Mouse (Mus musculus) bone marrow macrophage, adult 2 months (primary cell): Measurements from ENCODE around the gene Barx2. TPM values are rescaled to one million over a fixed set of nuclear protein-coding genes. Genes with fewer than 3 reads are reported as not detected.

ENCODE experiments used
- H3K27ac ChIP-seq: 2 replicates; pipeline ENCODE4 v1.5.1; 2012; ENCODE audit warnings: low read depth, low read length; ENCODE audit not compliant: insufficient read depth
- H3K4me1 ChIP-seq: 2 replicates; pipeline ENCODE4 v1.6.1; 2012; ENCODE audit warnings: low read length; ENCODE audit not compliant: control insufficient read depth, insufficient read depth
- H3K4me3 ChIP-seq: 2 replicates; pipeline ENCODE4 v1.5.1; 2012; ENCODE audit warnings: mild to moderate bottlenecking, low read length, moderate library complexity; ENCODE audit not compliant: insufficient read depth
- CTCF ChIP-seq: IDR thresholded peaks from 2 replicates; pipeline ENCODE4 v1.5.1; 2012; ENCODE audit warnings: low read depth, mild to moderate bottlenecking, low read length, moderate library complexity
- POLR2A ChIP-seq: IDR thresholded peaks from 2 replicates; pipeline ENCODE4 v1.6.1; 2012; ENCODE audit warnings: mild to moderate bottlenecking, low read depth, low read length, borderline replicate concordance
- polyA plus RNA-seq: library from polyadenylated mRNA; stranded (reverse); fragments of >200 nt; gene quantifications from 2 replicates; pipeline ENCODE4 v1.2.4, GENCODE M21; 2012; ENCODE audit not compliant: missing spikeins, insufficient read depth, insufficient read length

Gene Barx2
- polyA plus RNA-seq, 1 experiment = not detected

DNA sequence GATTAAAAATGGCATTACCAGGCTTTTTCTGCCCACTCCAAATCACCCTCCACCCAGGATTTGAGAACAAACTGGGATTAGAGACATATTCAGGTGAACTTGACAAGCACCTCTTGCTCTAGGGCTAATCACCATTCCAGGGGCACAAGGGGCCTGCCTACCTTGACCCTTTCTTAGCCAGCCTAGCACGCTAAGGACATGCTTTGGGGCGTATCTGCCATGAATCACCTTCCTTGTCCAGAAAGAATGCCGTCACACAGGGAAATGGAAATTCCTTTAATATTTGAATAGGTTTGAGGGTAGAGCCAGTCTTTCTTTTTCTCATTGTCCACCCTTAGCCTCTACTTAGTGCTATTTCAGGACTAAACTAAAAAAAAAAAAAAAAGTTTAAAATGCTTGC is 73.2 kb downstream of the Barx2 start:
- Histone ChIP-seq H3K4me3 (no peak overlapping the region), H3K4me1 (peaks cover 24% of the 10 kb centered on the region), H3K27ac (no peak overlapping the region)
- TF ChIP-seq POLR2A (no peak), CTCF (no peak)

DNA sequence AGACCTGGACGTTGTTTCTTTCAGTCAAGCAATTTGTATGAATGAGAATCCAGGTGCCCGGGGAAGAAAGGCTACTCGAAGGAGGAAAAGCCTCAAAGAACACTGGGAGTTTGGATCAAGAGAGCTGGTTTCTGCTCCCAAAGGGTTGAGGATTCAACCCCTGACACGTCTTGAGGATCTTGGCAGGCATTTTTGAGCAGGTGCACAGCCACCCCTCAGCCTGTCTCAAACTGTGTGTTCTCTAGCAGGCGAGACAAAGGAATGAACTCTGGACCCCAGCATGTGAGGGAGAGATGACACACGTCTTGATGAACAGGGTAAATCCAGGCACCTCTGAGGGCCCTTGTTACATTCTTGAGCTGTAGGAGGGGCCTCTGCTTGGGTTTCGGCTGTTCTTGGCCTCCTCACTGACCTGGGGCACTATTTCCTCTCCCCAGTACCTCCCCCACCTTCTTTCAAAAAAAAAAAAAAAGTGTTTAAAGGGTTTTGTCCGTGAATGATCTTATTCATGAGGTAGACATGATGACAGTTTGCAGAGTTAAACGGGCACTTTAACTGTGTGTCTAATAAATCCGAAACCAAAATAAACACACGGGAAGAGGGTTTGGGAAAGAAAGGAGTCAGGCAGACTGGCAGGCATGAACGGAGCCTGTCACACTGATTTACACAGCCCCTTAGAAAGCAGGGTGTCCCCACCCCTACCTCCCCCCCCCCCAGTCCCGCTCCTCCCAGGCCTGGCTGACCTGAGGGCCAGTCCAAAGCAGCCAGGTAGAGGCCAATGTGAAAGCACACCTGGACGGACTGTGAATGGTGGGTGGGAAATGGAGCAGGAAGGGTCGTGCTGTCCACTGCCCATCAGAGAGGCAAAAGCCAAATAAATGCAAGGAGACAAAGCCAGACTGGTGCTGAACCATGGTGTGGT is 73.9 kb downstream of the Barx2 start:
- Histone ChIP-seq H3K4me1 (peaks cover 24% of the 10 kb centered on the region), H3K27ac (no peak overlapping the region), H3K4me3 (no peak overlapping the region)
- TF ChIP-seq POLR2A = no peak
- no peak for TF ChIP-seq CTCF

DNA sequence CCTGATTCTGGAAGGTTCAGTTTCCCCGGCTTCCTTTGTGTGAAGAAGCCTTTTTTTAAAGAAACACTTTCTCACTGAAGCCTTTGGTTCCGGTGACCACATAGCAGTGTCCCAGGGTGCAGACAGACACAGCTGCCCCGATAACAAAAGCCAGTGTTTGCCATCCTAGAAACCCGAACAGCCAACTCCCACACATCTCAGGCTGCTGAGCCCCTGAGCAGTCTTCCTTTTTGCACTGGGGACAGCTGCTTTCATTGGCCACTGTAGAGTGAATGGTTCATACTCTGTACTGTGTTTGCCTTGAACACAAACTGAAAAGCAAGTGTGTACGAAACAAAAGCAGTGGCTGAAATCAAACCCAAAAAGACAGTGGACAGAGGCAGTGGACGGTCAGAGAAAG is 75.2 kb downstream of the Barx2 start:
- peaks cover 22% of the 10 kb centered on the region for H3K4me1 ChIP-seq
- TF ChIP-seq CTCF (no peak), POLR2A (no peak)
- H3K27ac ChIP-seq = no peak overlapping the region
- no peak overlapping the region for H3K4me3 ChIP-seq

DNA sequence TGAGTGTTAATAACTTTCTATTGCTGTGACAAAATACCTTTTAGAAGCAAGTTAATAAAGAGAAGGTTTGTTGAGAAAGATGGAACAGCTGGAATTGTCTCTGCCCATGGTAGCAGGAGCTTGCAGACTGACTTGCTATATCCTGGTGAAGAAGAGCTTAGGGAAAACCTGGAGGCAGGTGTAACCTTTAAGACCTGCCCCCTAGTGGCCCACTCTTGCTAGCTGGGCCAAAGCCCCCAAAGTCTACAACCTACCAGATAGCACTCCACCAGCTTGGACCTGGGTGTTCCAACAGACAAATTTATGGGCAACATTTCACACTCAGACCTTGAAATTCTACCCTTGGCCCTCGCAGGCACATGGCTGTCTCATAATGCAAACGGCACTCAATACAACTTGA is 104.5 kb downstream of the Barx2 start:
- Histone ChIP-seq H3K27ac (no peak overlapping the region), H3K4me1 (no peaks in the 10 kb centered on the region), H3K4me3 (no peak overlapping the region)
- TF ChIP-seq POLR2A = no peak
- no peak for TF ChIP-seq CTCF

DNA sequence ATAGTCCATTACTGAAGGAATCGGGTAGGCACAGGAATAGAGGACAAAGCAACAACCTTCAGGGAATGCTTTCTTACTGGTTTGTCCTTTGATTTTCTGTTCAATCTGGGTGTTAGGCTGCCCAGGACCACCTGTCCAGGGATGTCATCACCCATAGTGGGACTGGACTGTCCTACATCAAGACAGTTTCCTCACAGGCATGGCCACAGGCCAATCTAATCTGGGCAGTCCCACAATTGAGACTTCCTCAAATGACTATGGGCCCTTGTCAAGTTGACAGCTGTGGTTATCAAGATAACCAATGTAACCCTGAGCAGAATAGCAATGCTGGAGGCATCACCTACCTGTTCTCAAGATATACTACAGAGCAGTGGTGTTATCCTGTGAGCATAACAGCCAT is 110.6 kb downstream of the Barx2 start:
- TF ChIP-seq CTCF = no peak
- TF ChIP-seq POLR2A = no peak
- no peak overlapping the region for H3K27ac ChIP-seq
- H3K4me1 ChIP-seq = no peaks in the 10 kb centered on the region
- H3K4me3 ChIP-seq = no peak overlapping the region

Other genes starting within 250 kb of the Barx2 start
- 0.23 and 0.43 TPM in 2 replicates for gene Arhgap32, start 202.7 kb upstream of the Barx2 start, polyA plus RNA-seq